Mouse (Mus musculus): ENCODE data around the gene Wdr31. TPM values are rescaled to one million over a fixed set of nuclear protein-coding genes. Genes with fewer than 3 reads are reported as not detected.

Gene Wdr31
- total and polyA plus RNA-seq, 3 experiments: 0.52 to 2.0 (median 1.8) TPM

GRCm38 (mm10) chr4:62517046-62517445 is 46.4 kb upstream of the Wdr31 start:
- H3K36me3 ChIP-seq (replicated peaks): peaks cover 45% of the 10 kb centered on the region
- no peaks in the 10 kb centered on the region for H3K27me3 ChIP-seq (ENCODE audit: insufficient read depth, low read length)
- H3K4me1 ChIP-seq (ENCODE audit: insufficient read depth, low read depth, low read length): peaks cover 83% of the 10 kb centered on the region
- ATAC-seq (ENCODE audit: extremely low read depth, insufficient number of reproducible peaks, low FRiP score, poor library complexity, severe bottlenecking) (no peak), DNase-seq (ENCODE audit: low spot score) (no peak)
- H3K9me3 ChIP-seq (replicated peaks): no peaks in the 10 kb centered on the region
- TF ChIP-seq POLR2AphosphoS5 (IDR thresholded peaks at IDR 0.05; ENCODE audit: insufficient replicate concordance, low read depth, low read length): no peak
- no peak for TF ChIP-seq CTCF (IDR thresholded peaks at IDR 0.05; ENCODE audit: low read depth, low read length)
- TF ChIP-seq GATA1 (IDR thresholded peaks at IDR 0.05; ENCODE audit: borderline replicate concordance, low read length): no peak
- TF ChIP-seq GATA2 (IDR thresholded peaks at IDR 0.05; ENCODE audit: borderline replicate concordance, low read depth, low read length): no peak
- no peak for TF ChIP-seq TAL1 (conservative IDR thresholded peaks at IDR 0.05; ENCODE audit: low read depth, low read length)
- H3K4me3 ChIP-seq (ENCODE audit: low read depth, low read length): peak overlapping the region; percentile 77; the same call in 1 of the 2 replicates

- Histone ChIP-seq H3K36me3 (replicated peaks) (peaks cover 48% of the 10 kb centered on the region), H3K4me1 (ENCODE audit: insufficient read depth, low read depth, low read length) (peaks cover 84% of the 10 kb centered on the region)
- peak; percentile 96 for DNase-seq (ENCODE audit: low spot score)
Observed at GRCm38 (mm10) chr4:62516579-62516978, 45.9 kb upstream of the Wdr31 start.

DNA sequence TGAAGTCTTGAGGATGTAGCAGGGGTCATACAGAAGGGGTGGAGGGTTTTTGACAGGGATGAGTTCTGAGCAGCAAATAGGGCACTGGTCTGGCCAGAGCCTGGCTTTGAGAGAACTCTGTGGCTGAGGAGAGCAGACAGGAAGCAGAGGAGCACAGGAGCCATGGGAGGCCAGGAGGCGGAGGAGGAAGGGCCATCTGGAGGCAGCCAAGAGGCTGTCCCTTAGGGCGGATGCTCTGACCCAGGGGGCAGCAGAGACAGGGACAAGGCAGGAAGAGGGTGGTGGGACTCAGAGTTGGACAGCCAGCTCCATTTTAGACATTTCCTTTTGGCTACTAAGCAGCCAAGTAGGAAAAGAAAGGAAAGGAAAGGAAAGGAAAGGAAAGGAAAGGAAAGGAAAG is 45.4 kb upstream of the Wdr31 start:
- ATAC-seq (ENCODE audit: extremely low read depth, insufficient number of reproducible peaks, low FRiP score, poor library complexity, severe bottlenecking) (no peak), DNase-seq (ENCODE audit: low spot score) (no peak)
- TF ChIP-seq TAL1 (conservative IDR thresholded peaks at IDR 0.05; ENCODE audit: low read depth, low read length): no peak
- no peak for TF ChIP-seq POLR2AphosphoS5 (IDR thresholded peaks at IDR 0.05; ENCODE audit: insufficient replicate concordance, low read depth, low read length)
- TF ChIP-seq GATA1 (IDR thresholded peaks at IDR 0.05; ENCODE audit: borderline replicate concordance, low read length): no peak
- TF ChIP-seq CTCF (IDR thresholded peaks at IDR 0.05; ENCODE audit: low read depth, low read length): no peak
- TF ChIP-seq GATA2 (IDR thresholded peaks at IDR 0.05; ENCODE audit: borderline replicate concordance, low read depth, low read length): no peak
- no peaks in the 10 kb centered on the region for H3K9me3 ChIP-seq (replicated peaks)
- H3K36me3 ChIP-seq (replicated peaks): peaks cover 51% of the 10 kb centered on the region
- H3K27me3 ChIP-seq (ENCODE audit: insufficient read depth, low read length): no peaks in the 10 kb centered on the region
- H3K4me3 ChIP-seq (ENCODE audit: low read depth, low read length): peak overlapping the region; percentile 77
- H3K4me1 ChIP-seq (ENCODE audit: insufficient read depth, low read depth, low read length): peaks cover 86% of the 10 kb centered on the region

More at GRCm38 (mm10) chr4:62516579-62516978, 45.9 kb upstream of the Wdr31 start:
- no peaks in the 10 kb centered on the region for H3K27me3 ChIP-seq (ENCODE audit: insufficient read depth, low read length)
- H3K4me3 ChIP-seq (ENCODE audit: low read depth, low read length): peak overlapping the region; percentile 77; the same call in 1 of the 2 replicates
- TF ChIP-seq TAL1 (conservative IDR thresholded peaks at IDR 0.05; ENCODE audit: low read depth, low read length) (peak; percentile 95), CTCF (IDR thresholded peaks at IDR 0.05; ENCODE audit: low read depth, low read length) (no peak), GATA1 (IDR thresholded peaks at IDR 0.05; ENCODE audit: borderline replicate concordance, low read length) (no peak), GATA2 (IDR thresholded peaks at IDR 0.05; ENCODE audit: borderline replicate concordance, low read depth, low read length) (no peak)
- no peaks in the 10 kb centered on the region for H3K9me3 ChIP-seq (replicated peaks)
- ATAC-seq (ENCODE audit: extremely low read depth, insufficient number of reproducible peaks, low FRiP score, poor library complexity, severe bottlenecking): peak; percentile 71

GRCm38 (mm10) chr4:62515490-62515889 is 44.8 kb upstream of the Wdr31 start:
- H3K9me3 ChIP-seq (replicated peaks): no peaks in the 10 kb centered on the region
- peak overlapping the region; percentile 77; the same call in 1 of the 2 replicates for H3K4me3 ChIP-seq (ENCODE audit: low read depth, low read length)
- peaks cover 86% of the 10 kb centered on the region for H3K4me1 ChIP-seq (ENCODE audit: insufficient read depth, low read depth, low read length)
- H3K36me3 ChIP-seq (replicated peaks): peaks cover 57% of the 10 kb centered on the region
- no peak for ATAC-seq (ENCODE audit: extremely low read depth, insufficient number of reproducible peaks, low FRiP score, poor library complexity, severe bottlenecking)
- peak; percentile 65 for DNase-seq (ENCODE audit: low spot score)
- TF ChIP-seq POLR2AphosphoS5 (IDR thresholded peaks at IDR 0.05; ENCODE audit: insufficient replicate concordance, low read depth, low read length) (no peak), GATA1 (IDR thresholded peaks at IDR 0.05; ENCODE audit: borderline replicate concordance, low read length) (no peak), CTCF (IDR thresholded peaks at IDR 0.05; ENCODE audit: low read depth, low read length) (no peak), TAL1 (conservative IDR thresholded peaks at IDR 0.05; ENCODE audit: low read depth, low read length) (no peak), GATA2 (IDR thresholded peaks at IDR 0.05; ENCODE audit: borderline replicate concordance, low read depth, low read length) (no peak)
- no peaks in the 10 kb centered on the region for H3K27me3 ChIP-seq (ENCODE audit: insufficient read depth, low read length)

DNA sequence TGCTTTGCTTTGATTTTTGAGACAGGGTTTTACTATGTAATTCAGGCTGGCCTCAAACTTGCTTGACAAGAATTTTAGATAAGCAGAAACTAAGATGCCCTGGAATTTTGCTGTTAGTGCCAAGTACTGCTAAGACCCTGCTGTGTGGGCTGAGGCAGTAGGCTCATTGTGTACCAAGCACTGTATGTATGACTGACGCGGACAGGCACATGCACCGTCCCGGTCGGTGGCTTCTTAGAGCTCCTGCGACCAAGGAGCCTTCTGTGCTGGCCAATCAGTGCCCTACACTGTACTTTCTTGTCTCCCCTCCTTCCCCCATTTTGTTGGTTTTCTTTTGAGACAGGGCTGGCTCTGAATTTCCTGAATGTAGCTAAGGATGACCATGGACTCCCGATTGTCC is 44.3 kb upstream of the Wdr31 start:
- Histone ChIP-seq H3K4me3 (ENCODE audit: low read depth, low read length) (peak overlapping the region; percentile 77; the same call in 1 of the 2 replicates), H3K4me1 (ENCODE audit: insufficient read depth, low read depth, low read length) (peaks cover 90% of the 10 kb centered on the region), H3K27me3 (ENCODE audit: insufficient read depth, low read length) (no peaks in the 10 kb centered on the region), H3K36me3 (replicated peaks) (peaks cover 62% of the 10 kb centered on the region), H3K9me3 (replicated peaks) (no peaks in the 10 kb centered on the region)
- DNase-seq (ENCODE audit: low spot score) (no peak), ATAC-seq (ENCODE audit: extremely low read depth, insufficient number of reproducible peaks, low FRiP score, poor library complexity, severe bottlenecking) (no peak)
- TF ChIP-seq GATA1 (IDR thresholded peaks at IDR 0.05; ENCODE audit: borderline replicate concordance, low read length) (no peak), GATA2 (IDR thresholded peaks at IDR 0.05; ENCODE audit: borderline replicate concordance, low read depth, low read length) (no peak), POLR2AphosphoS5 (IDR thresholded peaks at IDR 0.05; ENCODE audit: insufficient replicate concordance, low read depth, low read length) (no peak), TAL1 (conservative IDR thresholded peaks at IDR 0.05; ENCODE audit: low read depth, low read length) (no peak), CTCF (IDR thresholded peaks at IDR 0.05; ENCODE audit: low read depth, low read length) (no peak)

GRCm38 (mm10) chr4:62513998-62514506 is 43.4 kb upstream of the Wdr31 start:
- no peak for DNase-seq (ENCODE audit: low spot score)
- peak overlapping the region; percentile 24; the same call in 1 of the 2 replicates for H3K4me3 ChIP-seq (ENCODE audit: low read depth, low read length)
- no peak for TF ChIP-seq TAL1 (conservative IDR thresholded peaks at IDR 0.05; ENCODE audit: low read depth, low read length)
- TF ChIP-seq CTCF (IDR thresholded peaks at IDR 0.05; ENCODE audit: low read depth, low read length): no peak
- TF ChIP-seq POLR2AphosphoS5 (IDR thresholded peaks at IDR 0.05; ENCODE audit: insufficient replicate concordance, low read depth, low read length): no peak
- TF ChIP-seq GATA2 (IDR thresholded peaks at IDR 0.05; ENCODE audit: borderline replicate concordance, low read depth, low read length): no peak
- TF ChIP-seq GATA1 (IDR thresholded peaks at IDR 0.05; ENCODE audit: borderline replicate concordance, low read length): no peak
- peaks cover 71% of the 10 kb centered on the region for H3K36me3 ChIP-seq (replicated peaks)
- ATAC-seq (ENCODE audit: extremely low read depth, insufficient number of reproducible peaks, low FRiP score, poor library complexity, severe bottlenecking): no peak
- no peaks in the 10 kb centered on the region for H3K27me3 ChIP-seq (ENCODE audit: insufficient read depth, low read length)
- H3K9me3 ChIP-seq (replicated peaks): no peaks in the 10 kb centered on the region
- H3K4me1 ChIP-seq (ENCODE audit: insufficient read depth, low read depth, low read length): peaks cover 92% of the 10 kb centered on the region
